Mouse (Mus musculus) myocyte (in vitro differentiated cells): Measurements from ENCODE around the gene Pafah1b3.

Source experiments
- E2F4 ChIP-seq: IDR thresholded peaks from one replicate; pipeline ENCODE4 v1.6.1; 2011; ENCODE audit warnings: mild to moderate bottlenecking, control low read depth, moderate library complexity; ENCODE audit not compliant: insufficient read depth
- MYOD1 ChIP-seq, 3 experiments: IDR thresholded peaks; one replicate each; pipeline ENCODE4 v1.6.1; 2011; ENCODE audit warnings: control low read depth in 2 of 3, low read depth in 2 of 3, mild to moderate bottlenecking in 2 of 3, moderate library complexity in 1 of 3; ENCODE audit not compliant: insufficient read length in 2 of 3, control insufficient read depth in 1 of 3
- POLR2A ChIP-seq: IDR thresholded peaks from one replicate; pipeline ENCODE4 v1.6.1; 2011; ENCODE audit warnings: low read depth, mild to moderate bottlenecking, control low read depth, moderate library complexity; ENCODE audit not compliant: insufficient read length
- POLR2AphosphoS2 ChIP-seq: IDR thresholded peaks from one replicate; pipeline ENCODE4 v1.6.1; 2011; ENCODE audit warnings: low read depth, control low read depth; ENCODE audit not compliant: insufficient read length
- TCF12 ChIP-seq: IDR thresholded peaks from one replicate; pipeline ENCODE4 v1.6.1; 2011; ENCODE audit warnings: mild to moderate bottlenecking, control low read depth; ENCODE audit not compliant: poor library complexity, insufficient read depth, severe bottlenecking
- USF1 ChIP-seq: IDR thresholded peaks from one replicate; pipeline ENCODE4 v1.6.1; 2011; ENCODE audit warnings: low read depth, mild to moderate bottlenecking, control low read depth, moderate library complexity

DNA sequence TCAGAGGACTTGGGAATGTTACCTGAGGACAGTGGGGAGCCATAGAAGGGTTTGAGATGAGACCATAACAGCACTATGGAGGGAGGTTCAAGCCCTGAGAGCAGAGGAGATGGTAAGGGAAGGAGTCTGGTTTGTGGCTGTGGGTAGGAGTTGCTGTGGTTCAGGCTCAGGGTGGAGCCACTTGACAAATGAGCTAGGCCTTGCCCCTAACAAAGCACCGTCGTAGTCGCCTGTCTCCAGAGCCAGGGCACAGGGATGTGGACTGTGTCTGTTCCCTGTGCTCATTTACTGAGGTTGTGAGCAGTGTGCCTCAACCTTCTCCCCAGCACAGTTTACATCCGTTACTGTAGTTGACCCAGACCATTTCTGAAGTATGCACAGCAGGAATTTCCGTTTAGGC, 23.2 kb downstream of the Pafah1b3 start:
- peak; percentile 52 for TF ChIP-seq POLR2A
- peak; percentile 58 for TF ChIP-seq POLR2AphosphoS2
- TF ChIP-seq TCF12, result no peak
- TF ChIP-seq USF1, result no peak
- no peak for TF ChIP-seq E2F4
- TF ChIP-seq MYOD1 (IDR thresholded peaks at IDR 0.05; ENCODE audit: control insufficient read depth in 1 of 3, insufficient read length in 2 of 3, low read depth in 2 of 3), result no peak
